Mouse (Mus musculus): Measurements from ENCODE around the gene Aadac.

GRCm38 (mm10) chr3:60078883-60079415 is 53.4 kb downstream of the Aadac start:
- no peak for TF ChIP-seq CTCF (IDR thresholded peaks at IDR 0.05; ENCODE audit: borderline replicate concordance, insufficient read depth, low read depth, low read length)
- no peak for TF ChIP-seq POLR2A (IDR thresholded peaks at IDR 0.05; ENCODE audit: borderline replicate concordance, insufficient read depth, low read length)

All from cerebellum, adult 2 months (tissue).